Mouse (Mus musculus) liver, postnatal 0 days (tissue): ENCODE measurements at regions not wholly inside any gene's neighbourhood (a gene's known extent, or its start where the extent isn't known, plus 50 kb on each side); places are given as distances from the start of the nearest gene placed in this dataset.

ENCODE experiments used
- ATAC-seq: fragments of 200-750 bp; cut with Nextera tagmentation; 2 replicates; pipeline ENCODE4 v1.8.0; 2017; ENCODE audit warnings: mild to moderate bottlenecking, moderate library complexity
- DNase-seq: peaks from one replicate; pipeline ENCODE4 v3.0.0-alpha.2; 2016
- H3K27ac ChIP-seq: fragments of 300-500 bp; sonication (generic); 2 replicates; pipeline ENCODE4 v1.5.1; 2014; ENCODE audit warnings: antibody characterized with exemption, moderate library complexity, mild to moderate bottlenecking, low read depth
- H3K27me3 ChIP-seq: fragments of 300-500 bp; sonication (generic); 2 replicates; pipeline ENCODE4 v1.6.1; 2014; ENCODE audit warnings: low read length, control low read depth, mixed read lengths; ENCODE audit not compliant: insufficient read depth
- H3K36me3 ChIP-seq: fragments of 300-500 bp; sonication (generic); replicated peaks from 2 replicates; pipeline ENCODE4 v1.6.1; 2014; ENCODE audit warnings: mild to moderate bottlenecking, control low read depth, low read length, moderate library complexity, mixed read lengths; ENCODE audit not compliant: insufficient read depth
- H3K4me1 ChIP-seq: fragments of 300-500 bp; sonication (generic); 2 replicates; pipeline ENCODE4 v1.6.1; 2014; ENCODE audit warnings: antibody characterized with exemption, mild to moderate bottlenecking, control low read depth; ENCODE audit not compliant: insufficient read depth
- H3K4me2 ChIP-seq: fragments of 300-500 bp; sonication (generic); 2 replicates; pipeline ENCODE4 v1.6.1; 2014; ENCODE audit warnings: low read depth, mild to moderate bottlenecking, low read length, moderate library complexity, mixed read lengths
- H3K4me3 ChIP-seq: fragments of 300-500 bp; sonication (generic); 2 replicates; pipeline ENCODE4 v1.5.1; 2014; ENCODE audit warnings: low read depth, low read length
- H3K9ac ChIP-seq: fragments of 300-500 bp; sonication (generic); replicated peaks from 2 replicates; pipeline ENCODE4 v1.6.1; 2014; ENCODE audit warnings: mild to moderate bottlenecking, moderate library complexity
- H3K9me3 ChIP-seq: fragments of 300-500 bp; sonication (generic); 2 replicates; pipeline ENCODE4 v1.6.1; 2016; ENCODE audit warnings: mild to moderate bottlenecking, control low read depth, low read length, mixed read lengths
- CTCF ChIP-seq: sonication (generic); IDR thresholded peaks from 2 replicates; pipeline ENCODE4 v1.5.1; 2016; ENCODE audit warnings: antibody characterized with exemption, low read depth
- EP300 ChIP-seq: IDR thresholded peaks from 2 replicates; pipeline ENCODE4 v1.6.1; 2016; ENCODE audit warnings: antibody characterized with exemption, low read depth, mild to moderate bottlenecking
- WGBS: fragments of 180-500 bp; shearing (Covaris S2); extraction: QIAGEN DNeasy Blood & Tissue Kit; methylation state at CpG from one replicate; pipeline ENCODE4 v1.1.7; 2014; ENCODE audit not compliant: insufficient replicate concordance; 5-methylcytosine and 5-hydroxymethylcytosine counted together

DNA sequence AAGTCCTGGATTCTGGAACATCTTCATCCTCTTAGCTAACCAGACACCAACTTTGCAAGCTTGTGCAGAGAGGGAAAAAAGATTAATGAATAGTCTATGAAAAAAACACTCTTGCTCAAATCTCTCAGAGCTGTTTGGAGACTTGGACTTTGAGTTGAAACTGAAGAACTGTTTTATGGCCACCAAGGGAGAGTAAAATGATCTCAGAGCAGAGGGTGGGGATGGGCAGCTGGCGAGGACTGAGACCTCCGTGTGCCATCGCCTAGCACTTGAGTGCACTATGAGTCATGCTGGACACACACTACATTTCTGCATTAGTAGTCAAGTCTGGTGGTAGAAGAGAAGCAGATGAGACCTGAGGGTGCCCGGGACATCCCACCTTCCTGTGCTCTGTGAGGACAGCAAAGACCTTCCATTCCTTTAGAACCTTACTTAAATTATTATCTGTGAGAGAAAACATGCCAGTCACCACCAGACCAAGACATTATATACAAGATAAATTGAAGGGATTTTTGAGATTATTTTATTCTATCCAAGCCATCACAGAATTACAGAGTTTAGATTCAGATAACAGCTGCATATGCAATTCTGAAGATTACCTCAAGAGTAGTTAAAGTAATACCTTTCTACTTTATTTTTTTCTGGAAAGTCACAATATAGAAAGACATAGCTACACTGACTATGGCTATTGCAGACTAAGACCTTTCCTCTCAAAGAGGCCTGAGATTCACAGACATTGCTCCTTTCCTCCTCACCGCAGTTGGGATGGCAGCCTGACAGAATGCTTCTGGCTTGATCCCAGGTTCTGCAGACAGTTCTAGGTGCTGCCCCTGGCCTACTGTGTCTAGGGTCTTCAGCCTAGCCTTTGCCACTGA is 125.0 kb upstream of the Speer4f2 start:
- H3K27me3 ChIP-seq = no peaks in the 10 kb centered on the region
- H3K9ac ChIP-seq = no peak overlapping the region
- 78% methylated on average over 5 of the region's 5 CpGs for WGBS
- ATAC-seq (no peak), DNase-seq (no peak)
- TF ChIP-seq EP300 (no peak), CTCF (no peak)
- no peaks in the 10 kb centered on the region for H3K36me3 ChIP-seq
- no peaks in the 10 kb centered on the region for H3K4me1 ChIP-seq
- H3K27ac ChIP-seq = no peak overlapping the region
- no peaks in the 10 kb centered on the region for H3K9me3 ChIP-seq
- H3K4me2 ChIP-seq = no peak overlapping the region
- H3K4me3 ChIP-seq = no peak overlapping the region

DNA sequence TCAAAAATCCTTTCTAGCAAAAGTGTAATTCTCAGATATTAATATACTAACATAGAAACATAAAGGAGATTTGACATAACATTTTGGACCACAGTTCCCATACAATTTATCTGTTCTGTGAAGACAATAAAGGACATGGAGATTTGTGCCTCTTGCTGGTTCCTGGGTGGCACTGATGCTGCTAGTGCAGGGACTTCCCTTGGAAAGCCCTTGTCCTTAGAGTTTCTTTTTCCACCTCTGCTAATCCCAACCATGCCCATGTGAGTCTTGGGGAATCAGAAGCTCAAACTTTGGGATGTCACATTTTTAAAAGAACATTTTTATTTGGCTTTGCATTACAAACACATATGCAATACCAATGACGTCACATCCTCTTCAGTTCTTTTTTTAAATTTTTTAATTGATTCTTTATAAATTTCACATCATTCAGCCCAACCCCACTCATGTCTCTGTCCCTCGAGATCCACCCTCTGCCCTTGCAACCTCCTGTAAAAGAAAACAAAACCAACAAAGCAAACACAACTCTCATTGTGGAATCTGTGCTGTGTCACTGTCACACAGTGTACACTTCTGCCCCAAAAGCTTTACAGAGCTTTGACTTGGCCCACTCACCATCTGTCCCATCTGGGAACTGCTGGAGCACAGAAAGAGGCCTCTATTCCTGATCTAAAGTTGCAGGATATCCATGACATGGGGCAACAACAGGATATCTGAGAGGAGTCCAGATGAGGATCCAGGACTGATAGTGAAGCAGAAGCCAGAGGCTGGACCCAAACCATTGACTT is 112.2 kb upstream of the Speer4f2 start:
- H3K27ac ChIP-seq = no peak overlapping the region
- 54% methylated on average over 2 of the region's 2 CpGs for WGBS
- no peak overlapping the region for H3K9ac ChIP-seq
- no peaks in the 10 kb centered on the region for H3K36me3 ChIP-seq
- ATAC-seq (no peak), DNase-seq (no peak)
- H3K4me2 ChIP-seq = no peak overlapping the region
- H3K4me3 ChIP-seq = no peak overlapping the region
- no peak for TF ChIP-seq CTCF
- TF ChIP-seq EP300 = no peak
- H3K9me3 ChIP-seq = no peaks in the 10 kb centered on the region; the same call in 1 of the 2 replicates
- no peaks in the 10 kb centered on the region for H3K27me3 ChIP-seq
- H3K4me1 ChIP-seq = no peaks in the 10 kb centered on the region

DNA sequence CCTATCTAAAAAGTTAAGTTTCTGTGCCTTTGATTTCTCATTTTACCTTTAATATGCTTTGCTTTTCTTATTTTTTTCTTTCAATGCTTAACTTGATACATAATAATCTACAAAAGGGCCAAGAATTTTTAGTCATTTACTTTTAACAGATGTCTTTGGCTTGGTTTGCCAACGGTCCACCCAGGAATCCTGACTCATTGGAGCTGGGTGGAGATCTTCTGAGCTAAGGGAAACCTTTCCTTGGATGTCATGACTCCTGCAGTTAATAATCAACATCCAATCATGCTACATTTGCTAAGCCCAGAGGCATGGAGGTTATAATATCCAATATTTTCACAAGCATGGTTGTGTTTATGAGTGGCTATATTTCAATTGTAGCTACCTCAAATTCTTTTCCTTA is 110.9 kb upstream of the Speer4f2 start:
- Histone ChIP-seq H3K27ac (no peak overlapping the region), H3K4me1 (no peaks in the 10 kb centered on the region), H3K4me3 (no peak overlapping the region), H3K9me3 (no peaks in the 10 kb centered on the region; the same call in 1 of the 2 replicates), H3K27me3 (no peaks in the 10 kb centered on the region), H3K4me2 (no peak overlapping the region), H3K9ac (no peak overlapping the region), H3K36me3 (no peaks in the 10 kb centered on the region)
- ATAC-seq = no peak
- TF ChIP-seq EP300 (no peak), CTCF (no peak)
- 67% methylated on average over 1 of the region's 1 CpGs for WGBS
- DNase-seq = no peak

DNA sequence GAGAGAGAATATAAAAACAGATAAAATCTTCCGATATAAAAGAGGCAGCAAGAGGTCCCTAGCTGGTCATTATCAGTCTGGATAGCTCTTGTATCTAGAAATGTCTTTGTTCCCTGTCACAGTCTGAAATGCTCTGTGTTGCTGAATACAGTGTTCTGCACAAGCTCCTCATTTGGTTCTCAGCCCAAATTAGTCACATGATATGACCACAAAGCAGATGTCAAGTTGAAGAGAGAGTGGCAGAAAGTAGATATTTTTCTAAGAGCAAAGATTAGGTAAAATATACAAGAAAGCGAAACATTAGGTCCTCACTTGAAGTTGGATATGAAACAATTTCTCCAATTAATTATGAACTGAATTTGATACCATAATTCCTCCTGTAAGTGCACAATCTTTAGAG is 101.8 kb upstream of the Speer4f2 start:
- Histone ChIP-seq H3K4me1 (no peaks in the 10 kb centered on the region), H3K9ac (no peak overlapping the region), H3K36me3 (no peaks in the 10 kb centered on the region), H3K9me3 (peaks cover 3% of the 10 kb centered on the region; the same call in 1 of the 2 replicates), H3K4me2 (no peak overlapping the region), H3K27ac (no peak overlapping the region), H3K4me3 (no peak overlapping the region), H3K27me3 (0 out of 2 replicates have a peak, but pooled peaks cover 6% of the 10 kb centered on the region)
- TF ChIP-seq EP300 = no peak
- TF ChIP-seq CTCF = no peak
- no peak for ATAC-seq
- WGBS = 77% methylated on average over 2 of the region's 2 CpGs
- DNase-seq = no peak

DNA sequence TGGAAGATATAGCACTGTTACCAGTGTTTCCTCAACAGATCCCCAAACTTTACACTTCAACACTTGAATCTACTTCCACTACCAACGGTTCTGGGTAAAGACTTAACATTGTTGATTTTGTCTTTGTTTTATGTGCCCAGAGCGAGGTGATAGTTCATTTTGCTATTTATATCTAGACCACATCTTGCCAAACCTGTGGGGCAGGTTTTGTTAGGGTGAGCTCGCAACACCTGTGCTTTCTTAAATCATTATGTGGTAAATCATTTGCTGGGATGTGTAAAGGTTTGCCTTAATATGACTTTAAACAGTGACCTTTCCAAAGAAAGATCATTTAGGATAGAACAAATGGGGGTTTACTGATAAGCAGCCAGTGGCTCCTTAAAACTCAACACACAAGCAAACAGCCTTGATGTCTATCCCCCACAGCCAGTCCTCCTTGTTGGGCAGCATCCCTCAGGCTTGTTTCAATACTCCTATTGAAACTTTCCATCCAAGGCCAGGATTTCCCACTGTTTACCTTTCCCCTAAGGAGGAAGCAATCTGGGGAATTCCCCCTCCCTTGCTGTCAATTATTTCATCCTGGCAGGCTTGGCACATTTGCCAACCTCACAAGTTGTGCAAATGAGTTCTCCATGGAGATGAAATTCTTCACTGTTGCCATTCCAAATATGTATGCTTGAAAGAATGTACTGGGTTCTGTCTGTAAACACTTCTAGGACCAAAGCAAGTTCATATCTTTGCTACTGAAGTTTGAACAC is 101.1 kb upstream of the Speer4f2 start:
- no peak for DNase-seq

DNA sequence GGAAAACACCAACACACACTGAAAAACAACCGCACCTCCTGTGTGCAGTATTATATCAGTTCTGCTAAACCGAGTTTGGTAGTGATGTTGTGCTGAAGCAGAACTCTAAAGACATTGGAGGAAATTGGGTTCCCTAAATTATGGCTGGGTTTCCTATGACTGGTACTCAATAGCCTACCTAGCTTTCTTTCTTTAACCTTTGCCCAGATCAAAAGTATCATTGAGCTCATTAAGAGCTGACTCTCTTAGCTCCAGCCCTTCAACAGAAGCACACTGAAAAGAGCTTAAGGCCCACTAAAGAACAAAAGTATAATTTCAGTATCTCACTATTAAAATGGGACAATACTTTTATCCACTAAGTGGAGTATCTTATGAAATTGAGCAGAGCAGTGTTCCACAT is 97.6 kb upstream of the Speer4f2 start:
- WGBS = 79% methylated on average over 2 of the region's 2 CpGs
- no peak overlapping the region for H3K4me2 ChIP-seq
- H3K9me3 ChIP-seq = no peaks in the 10 kb centered on the region; the same call in 1 of the 2 replicates
- no peak overlapping the region for H3K9ac ChIP-seq
- TF ChIP-seq CTCF = no peak
- no peak for TF ChIP-seq EP300
- no peak overlapping the region for H3K27ac ChIP-seq
- no peak overlapping the region for H3K4me3 ChIP-seq
- ATAC-seq = no peak
- H3K27me3 ChIP-seq = 0 out of 2 replicates have a peak, but pooled peaks cover 7% of the 10 kb centered on the region
- DNase-seq = no peak
- H3K4me1 ChIP-seq = no peaks in the 10 kb centered on the region
- no peaks in the 10 kb centered on the region for H3K36me3 ChIP-seq

More for the DNA sequence above, 101.1 kb upstream of the Speer4f2 start:
- Histone ChIP-seq H3K4me1 (no peaks in the 10 kb centered on the region), H3K9ac (no peak overlapping the region), H3K36me3 (no peaks in the 10 kb centered on the region), H3K27me3 (0 out of 2 replicates have a peak, but pooled peaks cover 7% of the 10 kb centered on the region), H3K4me2 (no peak overlapping the region), H3K4me3 (no peak overlapping the region), H3K9me3 (peaks cover 3% of the 10 kb centered on the region; the same call in 1 of the 2 replicates), H3K27ac (no peak overlapping the region)
- 53% methylated on average over 3 of the region's 3 CpGs for WGBS
- no peak for TF ChIP-seq CTCF
- no peak for TF ChIP-seq EP300
- no peak for ATAC-seq
